Mouse (Mus musculus) G1E (cell line): ENCODE measurements at regions not wholly inside any gene's neighbourhood (a gene's known extent, or its start where the extent isn't known, plus 50 kb on each side); places are given as distances from the start of the nearest gene placed in this dataset.

Source experiments
- CTCF ChIP-seq: IDR thresholded peaks from 2 replicates; pipeline ENCODE4 v1.5.1; 2012; ENCODE audit warnings: low read depth, low read length, inconsistent platforms, mixed read lengths
- GATA1 ChIP-seq: IDR thresholded peaks from 2 replicates; pipeline ENCODE4 v1.6.1; 2012; ENCODE audit warnings: borderline replicate concordance, low read length, inconsistent platforms, mixed read lengths
- POLR2AphosphoS5 ChIP-seq: IDR thresholded peaks from 2 replicates; pipeline ENCODE4 v1.6.1; 2012; ENCODE audit warnings: low read depth, low read length, inconsistent platforms; ENCODE audit not compliant: insufficient replicate concordance
- TAL1 ChIP-seq: conservative IDR thresholded peaks from 2 replicates; pipeline ENCODE4 v1.6.1; 2012; ENCODE audit warnings: low read depth, low read length, inconsistent platforms, mixed read lengths

DNA sequence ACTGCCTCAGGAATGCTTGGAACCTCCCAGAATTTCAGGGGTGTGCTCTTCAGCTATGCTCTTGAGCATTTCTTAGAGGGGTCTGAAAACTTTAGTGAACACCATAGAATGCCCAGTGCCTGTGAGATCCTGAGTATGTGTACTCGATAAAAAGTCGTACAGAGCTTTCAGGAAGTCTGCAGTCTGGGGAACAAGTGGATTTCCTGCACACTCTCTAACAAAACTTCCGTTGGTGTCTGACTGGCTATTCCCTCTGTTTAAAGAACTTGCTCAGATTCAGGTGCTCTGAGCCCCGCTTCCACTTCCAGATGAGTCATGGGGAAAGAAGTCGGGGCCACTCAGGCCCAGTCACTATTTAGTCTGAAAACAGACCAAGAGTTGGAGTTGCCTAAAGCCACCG is 155.5 kb downstream of the Pfkfb3 start:
- TF ChIP-seq CTCF (no peak), TAL1 (no peak), GATA1 (no peak), POLR2AphosphoS5 (no peak)
